Mouse (Mus musculus) lung, adult 2 months (tissue): ENCODE data around the gene Chd1l.

ENCODE experiments used
- CTCF ChIP-seq: fragments of 200-500 bp; IDR thresholded peaks from 2 replicates; pipeline ENCODE4 v1.5.1; 2011; ENCODE audit warnings: mild to moderate bottlenecking, low read length, control low read depth; ENCODE audit not compliant: insufficient read depth
- POLR2A ChIP-seq: fragments of 200-500 bp; IDR thresholded peaks from 2 replicates; pipeline ENCODE4 v1.6.1; 2011; ENCODE audit warnings: low read depth, mild to moderate bottlenecking, control low read depth, low read length, borderline replicate concordance; ENCODE audit errors: extremely low read depth

- TF ChIP-seq CTCF = no peak
- no peak for TF ChIP-seq POLR2A
Observed at GRCm38 (mm10) chr3:97631258-97631860, 21.4 kb upstream of the Chd1l start.
